Comparison of ENCODE assay signal across 8 mouse cellular contexts in genomic region chr3:67429338-67429998, GRCm38 (mm10). TPM values are rescaled to one million over a fixed set of nuclear protein-coding genes. Genes with fewer than 3 reads are reported as not detected.
DNase-seq lines count a peak whose midpoint lies in the region; ATAC-seq and TF ChIP-seq lines count a peak whose summit lies in the region.

No protein-coding gene starts in this region.

- DNase-seq in cerebellum, postnatal 10 days: peak; percentile 27 to 36
- DNase-seq in cerebellum, adult 9-10 months: no peak
- DNase-seq in testis, postnatal 14 days (ENCODE audit: low spot score): no peak
- DNase-seq in left cerebral cortex, postnatal 25 days (ENCODE audit: low spot score in 2 of 2): no peak

- peak overlapping the region; percentile 86 for H3K4me3 ChIP-seq in testis, adult 2 months (ENCODE audit: control insufficient read depth, low read depth, low read length)
- peak overlapping the region; percentile 99 for H3K4me3 ChIP-seq in limb, embryonic 13.5 days
- H3K4me3 ChIP-seq in stomach, embryonic 15.5 days (replicated peaks): peak overlapping the region; percentile 97

- peak overlapping the region; percentile 84 for H3K4me2 ChIP-seq in limb, embryonic 13.5 days (replicated peaks)
- peak overlapping the region; percentile 78 for H3K4me2 ChIP-seq in stomach, embryonic 15.5 days

- H3K27ac ChIP-seq in testis, adult 2 months (ENCODE audit: control insufficient read depth, insufficient read depth, low read depth, low read length): no peak overlapping the region
- no peak overlapping the region for H3K27ac ChIP-seq in limb, embryonic 13.5 days
- H3K27ac ChIP-seq in stomach, embryonic 15.5 days: no peak overlapping the region

- H3K27me3 ChIP-seq in testis, adult 2 months (ENCODE audit: control insufficient read depth, insufficient read depth, low read length): no peaks in the 10 kb centered on the region
- no peaks in the 10 kb centered on the region for H3K27me3 ChIP-seq in limb, embryonic 13.5 days
- H3K27me3 ChIP-seq in stomach, embryonic 15.5 days (replicated peaks): no peaks in the 10 kb centered on the region

- H3K4me1 ChIP-seq in testis, adult 2 months (ENCODE audit: control insufficient read depth, insufficient read depth, low read length): peaks cover 5% of the 10 kb centered on the region
- H3K4me1 ChIP-seq in limb, embryonic 13.5 days: peaks cover 9% of the 10 kb centered on the region
- peaks cover 7% of the 10 kb centered on the region; the same call in 1 of the 2 replicates for H3K4me1 ChIP-seq in stomach, embryonic 15.5 days

- no peak overlapping the region; the same call in 1 of the 2 replicates for H3K9ac ChIP-seq in limb, embryonic 13.5 days
- no peak overlapping the region for H3K9ac ChIP-seq in stomach, embryonic 15.5 days

- no peak for TF ChIP-seq POLR2A in testis, adult 2 months (IDR thresholded peaks at IDR 0.05; ENCODE audit: control insufficient read depth, low read depth, low read length)

- no peaks in the 10 kb centered on the region for H3K36me3 ChIP-seq in testis, adult 2 months (ENCODE audit: control insufficient read depth, insufficient read depth, low read length)
- peaks cover 26% of the 10 kb centered on the region for H3K36me3 ChIP-seq in limb, embryonic 13.5 days
- H3K36me3 ChIP-seq in stomach, embryonic 15.5 days: peaks cover 8% of the 10 kb centered on the region; the same call in 1 of the 2 replicates

- intact Hi-C loops in left cerebral cortex, postnatal 25 days (cut with DNase I): loop anchor here (2.0 kb wide), 1 partner anchor 77 kb away; no protein-coding TSS in a partner anchor

- ATAC-seq in limb, embryonic 13.5 days (ENCODE audit: low FRiP score, low read depth): peak; percentile 55
- peak; percentile 54 for ATAC-seq in stomach, embryonic 15.5 days (ENCODE audit: insufficient read depth, low FRiP score, low read depth)
- no peak for ATAC-seq in inflammation-experienced regulatory T-cells, adult 6 months

- WGBS in limb, embryonic 13.5 days: 34% methylated on average over 8 of the region's 8 CpGs
- WGBS in stomach, embryonic 15.5 days: 31% methylated on average over 8 of the region's 8 CpGs

- no peak for TF ChIP-seq CTCF in testis, adult 2 months (IDR thresholded peaks at IDR 0.05; ENCODE audit: control insufficient read depth, insufficient read depth, insufficient replicate concordance, low read depth, low read length)

- H3K9me3 ChIP-seq in limb, embryonic 13.5 days: peaks cover 12% of the 10 kb centered on the region; the same call in 1 of the 2 replicates
- H3K9me3 ChIP-seq in stomach, embryonic 15.5 days: no peaks in the 10 kb centered on the region

RNA-seq across cellular contexts. Expression of gene Gfm1, which starts 0.4 kb away (rescaled TPM):
- polyA plus RNA-seq in testis, adult 2 months (2012; rRNA removed): 10.3 and 10.6 TPM in 2 replicates
- 41.4 and 44.3 TPM in 2 replicates for polyA plus RNA-seq in limb, embryonic 13.5 days (2015; fragmentation: Nextera tagmentation; extraction: Ambion mirVana)
- polyA plus RNA-seq in stomach, embryonic 15.5 days (2015; fragmentation: Nextera tagmentation; extraction: Ambion mirVana): 40.3 and 45.0 TPM in 2 replicates
- 10 to 100 TPM; 50.8 to 51.2 TPM for total RNA-seq in left cerebral cortex, postnatal 25 days (2021)
- 10 to 100 TPM; 30.4 to 39.0 (median 36.3) TPM for polyA plus RNA-seq in inflammation-experienced regulatory T-cells, adult 6 months (2017; shearing (Covaris generic))

RNA-seq across cellular contexts. Expression of gene Lxn, which starts 34.3 kb away (rescaled TPM):
- 16.6 and 24.6 TPM in 2 replicates for polyA plus RNA-seq in testis, adult 2 months (2012; rRNA removed)
- polyA plus RNA-seq in limb, embryonic 13.5 days (2015; fragmentation: Nextera tagmentation; extraction: Ambion mirVana): 94.2 and 104 TPM in 2 replicates
- polyA plus RNA-seq in stomach, embryonic 15.5 days (2015; fragmentation: Nextera tagmentation; extraction: Ambion mirVana): 97.4 and 104 TPM in 2 replicates
- total RNA-seq in left cerebral cortex, postnatal 25 days (2021): 10 to 100 TPM; 33.4 to 37.2 TPM
- polyA plus RNA-seq in inflammation-experienced regulatory T-cells, adult 6 months (2017; shearing (Covaris generic)): 100 to 1,000 TPM in 1 of 3 experiments, 10 to 100 TPM in 2; 63.2 to 167 (median 73.1) TPM

RNA-seq across cellular contexts. Expression of gene Gm17402, which starts 54.5 kb away (rescaled TPM):
- polyA plus RNA-seq in testis, adult 2 months (2012; rRNA removed): not detected in 2 replicates
- not detected in 2 replicates for polyA plus RNA-seq in limb, embryonic 13.5 days (2015; fragmentation: Nextera tagmentation; extraction: Ambion mirVana)
- polyA plus RNA-seq in stomach, embryonic 15.5 days (2015; fragmentation: Nextera tagmentation; extraction: Ambion mirVana): not detected in 2 replicates
- not detected for total RNA-seq in left cerebral cortex, postnatal 25 days (2021)
- polyA plus RNA-seq in inflammation-experienced regulatory T-cells, adult 6 months (2017; shearing (Covaris generic)): not detected

RNA-seq across cellular contexts. Expression of gene Mlf1, which starts 55.6 kb away (rescaled TPM):
- 342 and 406 TPM in 2 replicates for polyA plus RNA-seq in testis, adult 2 months (2012; rRNA removed)
- polyA plus RNA-seq in limb, embryonic 13.5 days (2015; fragmentation: Nextera tagmentation; extraction: Ambion mirVana): 18.9 and 19.8 TPM in 2 replicates
- 11.2 and 11.3 TPM in 2 replicates for polyA plus RNA-seq in stomach, embryonic 15.5 days (2015; fragmentation: Nextera tagmentation; extraction: Ambion mirVana)
- 1 to 10 TPM; 1.2 to 1.9 TPM for total RNA-seq in left cerebral cortex, postnatal 25 days (2021)
- polyA plus RNA-seq in inflammation-experienced regulatory T-cells, adult 6 months (2017; shearing (Covaris generic)): 1 to 10 TPM in 2 of 3 experiments, under 1 TPM in 1; 0.92 to 8.6 (median 2.0) TPM

Comparison
In these comparisons a context has a peak if more than half of its experiments do, and no peak if none do; other contexts are left out.
1. DNase-seq: peak in cerebellum, postnatal 10 days (2 of 2); none in cerebellum, adult 9-10 months (single experiment), testis, postnatal 14 days (single experiment) and left cerebral cortex, postnatal 25 days (0 of 2).
2. Peak in every context shown above with its lines, with median percentiles within 50 percentile points of each other: H3K4me3 ChIP-seq.